ENCODE assay signal across 10 mouse cellular contexts in genomic region chr1:54830223-54830622, GRCm38 (mm10).
DNase-seq lines count a peak whose midpoint lies in the region; ATAC-seq and TF ChIP-seq lines count a peak whose summit lies in the region.
"Had no signal": no experiment of that assay in that cellular context is flagged by ENCODE, and none has a peak within 500 bp of the region (broad histone marks: within the 10 kb centered on the region; RNA-seq: fewer than 3 reads in every experiment).

No protein-coding gene starts in this region.

- no peak overlapping the region for H3K4me2 ChIP-seq in embryonic facial prominence, embryonic 15.5 days (replicated peaks)
- H3K4me2 ChIP-seq in lung, embryonic 14.5 days: no peak overlapping the region
- no peak overlapping the region for H3K4me2 ChIP-seq in hindbrain, embryonic 11.5 days (replicated peaks; ENCODE audit: low read depth, low read length)

- no peaks in the 10 kb centered on the region for H3K9me3 ChIP-seq in embryonic facial prominence, embryonic 15.5 days (replicated peaks)
- H3K9me3 ChIP-seq in lung, embryonic 14.5 days (ENCODE audit: low read depth, low read length): no peaks in the 10 kb centered on the region
- no peaks in the 10 kb centered on the region for H3K9me3 ChIP-seq in hindbrain, embryonic 11.5 days (ENCODE audit: control insufficient read depth, low read length)

- WGBS in embryonic facial prominence, embryonic 15.5 days: 37% methylated on average over 6 of the region's 6 CpGs
- WGBS in lung, embryonic 14.5 days: 27% methylated on average over 6 of the region's 6 CpGs
- WGBS in hindbrain, embryonic 11.5 days: 66% methylated on average over 6 of the region's 6 CpGs

- no peak overlapping the region for H3K27ac ChIP-seq in embryonic facial prominence, embryonic 15.5 days (replicated peaks)
- H3K27ac ChIP-seq in lung, embryonic 14.5 days (ENCODE audit: low read depth): peak overlapping the region; percentile 36; the same call in 1 of the 2 replicates
- H3K27ac ChIP-seq in hindbrain, embryonic 11.5 days (ENCODE audit: low read depth, low read length): no peak overlapping the region
- H3K27ac ChIP-seq: macrophage had no signal

- TF ChIP-seq CTCF in lung, embryonic 14.5 days (IDR thresholded peaks at IDR 0.05; ENCODE audit: low read depth): no peak

- H3K4me1 ChIP-seq in embryonic facial prominence, embryonic 15.5 days: peaks cover 21% of the 10 kb centered on the region
- H3K4me1 ChIP-seq in lung, embryonic 14.5 days (ENCODE audit: insufficient read depth): peaks cover 28% of the 10 kb centered on the region
- H3K4me1 ChIP-seq in hindbrain, embryonic 11.5 days (replicated peaks; ENCODE audit: control insufficient read depth, insufficient read depth, low read length): no peaks in the 10 kb centered on the region

- 0 out of 2 replicates have a peak, but pooled peaks cover 3% of the 10 kb centered on the region for H3K36me3 ChIP-seq in embryonic facial prominence, embryonic 15.5 days
- H3K36me3 ChIP-seq in lung, embryonic 14.5 days (ENCODE audit: insufficient read depth): no peaks in the 10 kb centered on the region
- H3K36me3 ChIP-seq in hindbrain, embryonic 11.5 days (ENCODE audit: control insufficient read depth, insufficient read depth, low read length): no peaks in the 10 kb centered on the region

- peak; percentile 56 to 61 for DNase-seq in cerebellum, postnatal 10 days
- DNase-seq in cerebellum, adult 8-10 months: no peak
- peak; percentile 45 to 62 for DNase-seq in heart, postnatal 36 days
- peak; percentile 53 for DNase-seq in lung, embryonic 14.5 days
- no peak for DNase-seq in yolk sac, embryonic 10.5 days (ENCODE audit: low spot score)
- DNase-seq in hindbrain, embryonic 11.5 days (ENCODE audit: low spot score): no peak
- DNase-seq: right cerebral cortex, postnatal 4 days had no signal

- H3K4me3 ChIP-seq in embryonic facial prominence, embryonic 15.5 days (replicated peaks): no peak overlapping the region
- H3K4me3 ChIP-seq in lung, embryonic 14.5 days (ENCODE audit: low read depth, low read length): no peak overlapping the region
- H3K4me3 ChIP-seq in hindbrain, embryonic 11.5 days (ENCODE audit: low read depth, low read length): no peak overlapping the region

- peak; percentile 74; the same call in 1 of the 2 replicates for ATAC-seq in embryonic facial prominence, embryonic 15.5 days (ENCODE audit: insufficient number of reproducible peaks, low FRiP score, low TSS enrichment, low read depth)
- ATAC-seq in lung, embryonic 14.5 days (ENCODE audit: insufficient read depth): peak; percentile 50
- no peak for ATAC-seq in CD4-positive, CD25-positive, alpha-beta regulatory T cell, adult 4 months
- ATAC-seq in hindbrain, embryonic 11.5 days (ENCODE audit: low FRiP score): no peak

- H3K9ac ChIP-seq in embryonic facial prominence, embryonic 15.5 days: no peak overlapping the region
- no peak overlapping the region for H3K9ac ChIP-seq in lung, embryonic 14.5 days
- no peak overlapping the region for H3K9ac ChIP-seq in hindbrain, embryonic 11.5 days (ENCODE audit: low read depth, low read length)

- H3K27me3 ChIP-seq in embryonic facial prominence, embryonic 15.5 days: no peaks in the 10 kb centered on the region
- H3K27me3 ChIP-seq in lung, embryonic 14.5 days (ENCODE audit: insufficient read depth, low read length): no peaks in the 10 kb centered on the region
- H3K27me3 ChIP-seq in hindbrain, embryonic 11.5 days (ENCODE audit: control insufficient read depth, insufficient read depth, low read length): no peaks in the 10 kb centered on the region

- intact Hi-C loops in heart, postnatal 36 days (cut with DNase I): loop anchor here (5.0 kb wide), 2 partner anchors 37 to 63 kb away; no protein-coding TSS in a partner anchor

Comparison
In these comparisons a context has a peak if more than half of its experiments do, and no peak if none do; other contexts are left out.
1. DNase-seq: peak in cerebellum, postnatal 10 days (2 of 2), heart, postnatal 36 days (2 of 2) and lung, embryonic 14.5 days (single experiment); none in cerebellum, adult 8-10 months (single experiment), yolk sac, embryonic 10.5 days (single experiment) and hindbrain, embryonic 11.5 days (single experiment).
2. ATAC-seq: peak in embryonic facial prominence, embryonic 15.5 days (single experiment) and lung, embryonic 14.5 days (single experiment); none in CD4-positive, CD25-positive, alpha-beta regulatory T cell, adult 4 months (single experiment) and hindbrain, embryonic 11.5 days (single experiment).